Mouse (Mus musculus): ENCODE data around the gene Ctrl. TPM values are rescaled to one million over a fixed set of nuclear protein-coding genes. Genes with fewer than 3 reads are reported as not detected.

Ctrl gene
- total RNA-seq, 2 experiments from 2014 or later: 1.4 to 1.5 TPM

DNA sequence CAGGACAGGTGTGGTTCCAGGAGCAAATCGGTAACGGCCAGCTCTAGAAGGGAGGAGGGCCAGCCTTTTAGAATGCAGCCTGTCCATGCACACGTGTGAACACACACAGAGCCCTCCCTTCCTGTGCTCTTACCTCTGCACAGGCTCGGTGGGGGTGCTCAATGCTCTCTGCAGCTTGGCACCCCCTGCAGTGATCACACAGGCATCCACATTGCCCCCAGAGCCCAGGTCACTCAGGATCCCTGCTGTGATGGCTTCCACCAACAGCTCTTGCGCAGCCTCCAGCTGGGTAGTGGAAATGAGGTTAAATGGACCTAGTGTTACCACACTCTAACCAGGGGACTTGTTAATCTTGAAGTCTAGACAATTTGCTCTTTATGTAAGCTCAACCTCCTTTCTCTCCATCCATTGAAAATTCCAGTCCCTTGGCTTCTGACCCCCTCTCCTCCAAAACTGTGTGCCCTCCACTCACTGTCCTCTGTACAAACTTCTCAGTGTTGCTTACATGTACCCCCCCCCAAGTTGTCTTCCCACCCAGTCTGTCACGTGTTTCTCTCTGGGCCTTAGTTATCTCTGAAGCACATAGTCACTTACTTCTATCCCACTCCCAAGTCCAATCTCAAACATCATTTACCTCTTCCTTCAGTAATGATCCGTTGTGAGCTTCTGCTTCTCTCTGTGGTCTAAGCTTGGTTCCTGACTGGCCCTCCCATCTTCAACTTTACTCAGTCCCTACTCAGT lies 2.4 kb upstream of the Ctrl start:
- TF ChIP-seq CTCF (conservative IDR thresholded peaks at IDR 0.05): no peak
- Histone ChIP-seq H3K27ac (peak overlapping the region; percentile 92), H3K4me3 (peak overlapping the region; percentile 88)
- no peak for DNase-seq (ENCODE audit: low spot score in 2 of 2)

DNA sequence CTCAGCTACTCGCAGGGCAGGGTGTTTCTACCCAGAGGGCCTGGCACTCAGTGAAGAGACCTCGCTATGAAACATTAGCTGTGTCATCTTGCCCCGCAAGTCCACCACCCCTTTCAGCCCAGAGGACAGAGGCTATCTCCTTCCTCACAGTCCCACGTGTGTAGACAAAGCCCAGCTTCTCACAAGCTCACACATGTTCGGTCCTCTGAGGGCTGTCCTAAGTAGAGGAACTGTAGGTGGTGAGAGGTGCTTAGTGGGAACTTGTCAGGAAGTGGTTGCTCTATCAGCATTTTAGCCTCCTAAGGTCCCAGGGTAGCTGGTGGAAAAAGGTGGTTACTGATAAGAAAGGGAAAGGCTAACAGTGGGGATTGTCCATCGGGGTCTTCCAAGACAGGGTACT lies 1.4 kb upstream of the Ctrl start:
- Histone ChIP-seq H3K4me3 (no peak overlapping the region), H3K27ac (no peak overlapping the region)
- no peak for TF ChIP-seq CTCF (conservative IDR thresholded peaks at IDR 0.05)
- DNase-seq (ENCODE audit: low spot score in 2 of 2): no peak

DNA sequence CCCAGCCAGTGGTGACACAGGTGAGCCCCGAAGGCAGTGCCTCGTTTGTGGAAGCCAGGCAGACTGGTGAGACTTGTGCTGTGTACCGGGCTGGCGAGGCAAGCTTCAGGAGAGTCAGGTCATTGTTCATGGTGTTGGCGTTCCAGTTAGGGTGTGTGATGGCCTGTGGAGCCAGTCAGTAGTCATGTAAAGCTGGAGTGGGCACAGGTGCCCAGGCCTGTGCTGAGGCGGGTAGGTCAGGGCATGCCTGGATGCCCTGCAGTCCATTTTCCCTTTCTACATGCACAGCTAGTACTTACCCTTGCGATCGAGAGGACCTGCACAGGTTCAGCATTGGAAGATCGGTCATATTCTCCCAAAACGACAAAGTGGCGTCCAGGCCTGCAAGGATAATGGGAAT lies 1.1 kb downstream of the Ctrl start:
- Histone ChIP-seq H3K4me3 (no peak overlapping the region), H3K27ac (no peak overlapping the region)
- DNase-seq (ENCODE audit: low spot score in 2 of 2): no peak
- no peak for TF ChIP-seq CTCF (conservative IDR thresholded peaks at IDR 0.05)

DNA sequence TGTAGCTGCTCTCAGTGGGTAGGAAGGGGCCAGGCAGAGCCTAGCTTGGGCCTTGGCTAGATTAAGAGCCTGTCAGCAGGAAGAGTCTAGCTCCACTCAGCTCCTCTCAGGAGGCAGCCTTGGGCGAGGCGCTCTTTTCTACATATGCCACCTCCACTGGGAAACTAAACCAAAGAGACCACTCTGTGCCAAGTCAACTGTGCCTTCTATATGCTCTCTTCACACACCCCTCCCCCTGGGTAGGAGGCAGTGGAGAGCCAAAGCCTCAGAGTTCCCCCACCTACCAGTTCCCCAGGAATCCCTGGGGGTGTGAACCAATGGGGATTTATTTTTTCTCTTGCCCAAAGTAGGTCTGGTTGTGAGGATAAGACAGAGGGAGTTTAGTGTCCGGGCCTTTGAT lies 2.4 kb downstream of the Ctrl start:
- no peak for TF ChIP-seq CTCF (conservative IDR thresholded peaks at IDR 0.05)
- no peak for DNase-seq (ENCODE audit: low spot score in 2 of 2)
- no peak overlapping the region for H3K4me3 ChIP-seq
- H3K27ac ChIP-seq: no peak overlapping the region

DNA sequence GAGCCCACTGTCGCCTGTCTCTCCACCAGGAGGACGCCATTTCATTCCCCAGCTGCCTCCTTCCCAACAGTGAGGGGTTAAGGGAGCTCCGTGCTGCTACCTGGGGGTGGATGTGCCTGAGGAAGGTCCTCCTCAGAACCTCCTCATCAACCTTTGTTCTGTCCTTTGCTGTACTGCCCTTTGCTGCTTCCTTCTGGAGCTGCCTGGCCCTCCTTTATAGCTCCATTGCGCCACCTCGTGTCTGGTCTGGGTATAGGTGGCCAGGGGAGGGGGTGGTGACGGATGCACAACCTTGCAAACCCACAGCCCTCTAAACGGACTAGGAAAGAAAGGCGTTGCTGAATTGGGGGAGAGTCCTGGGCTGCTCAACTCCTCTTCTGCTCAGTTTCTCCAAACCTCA lies 3.1 kb downstream of the Ctrl start:
- peak; percentile 97 for TF ChIP-seq CTCF (conservative IDR thresholded peaks at IDR 0.05)
- DNase-seq (ENCODE audit: low spot score in 2 of 2): peak; percentile 78 to 92
- Histone ChIP-seq H3K27ac (peak overlapping the region; percentile 5; the same call in 1 of the 2 replicates), H3K4me3 (no peak overlapping the region)

DNA sequence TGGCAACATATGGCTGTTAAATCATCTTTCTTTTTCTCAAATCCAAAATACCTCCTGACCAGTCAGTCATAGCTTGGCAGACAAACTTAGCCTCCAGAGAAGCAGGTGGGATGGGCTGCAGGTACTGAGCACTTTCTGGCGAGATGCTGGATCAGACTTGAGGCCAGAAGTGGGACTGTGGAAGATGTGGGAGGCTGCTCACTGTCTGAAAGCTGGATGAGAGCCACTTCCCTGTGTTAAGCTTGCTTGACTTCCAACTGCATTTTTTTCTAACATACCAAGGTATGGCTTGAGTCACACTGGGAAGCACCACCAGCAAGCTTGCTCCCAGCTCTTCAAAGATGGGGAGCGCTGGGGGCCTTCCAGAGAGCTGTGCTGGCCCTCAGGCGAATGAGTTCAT lies 8.5 kb downstream of the Ctrl start:
- Histone ChIP-seq H3K4me3 (no peak overlapping the region), H3K27ac (peak overlapping the region; percentile 62)
- no peak for TF ChIP-seq CTCF (conservative IDR thresholded peaks at IDR 0.05)
- DNase-seq (ENCODE audit: low spot score in 2 of 2): peak in 1 of 2 experiments; percentile 13

DNA sequence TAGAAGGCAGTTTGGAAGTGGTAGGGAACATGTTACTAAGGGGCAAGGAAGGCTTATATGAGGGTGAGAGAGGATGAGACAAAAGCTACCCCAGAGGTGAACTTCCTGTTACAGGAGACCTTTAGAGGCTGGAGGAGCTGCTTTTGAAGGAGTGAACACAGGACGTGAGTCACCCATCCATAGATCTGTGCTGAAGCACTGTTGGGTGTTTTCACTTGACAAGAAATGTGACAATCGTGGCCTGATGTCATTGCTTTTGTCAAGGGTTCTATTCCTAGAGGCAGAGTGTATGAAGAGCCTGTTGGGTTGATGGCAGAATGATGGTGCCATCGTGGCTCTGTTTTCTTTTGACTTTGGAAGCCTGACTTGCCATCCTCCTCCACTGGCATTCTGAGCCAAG lies 14.3 kb downstream of the Ctrl start:
- no peak for TF ChIP-seq CTCF (conservative IDR thresholded peaks at IDR 0.05)
- Histone ChIP-seq H3K4me3 (no peak overlapping the region), H3K27ac (no peak overlapping the region)
- no peak for DNase-seq (ENCODE audit: low spot score in 2 of 2)

DNA sequence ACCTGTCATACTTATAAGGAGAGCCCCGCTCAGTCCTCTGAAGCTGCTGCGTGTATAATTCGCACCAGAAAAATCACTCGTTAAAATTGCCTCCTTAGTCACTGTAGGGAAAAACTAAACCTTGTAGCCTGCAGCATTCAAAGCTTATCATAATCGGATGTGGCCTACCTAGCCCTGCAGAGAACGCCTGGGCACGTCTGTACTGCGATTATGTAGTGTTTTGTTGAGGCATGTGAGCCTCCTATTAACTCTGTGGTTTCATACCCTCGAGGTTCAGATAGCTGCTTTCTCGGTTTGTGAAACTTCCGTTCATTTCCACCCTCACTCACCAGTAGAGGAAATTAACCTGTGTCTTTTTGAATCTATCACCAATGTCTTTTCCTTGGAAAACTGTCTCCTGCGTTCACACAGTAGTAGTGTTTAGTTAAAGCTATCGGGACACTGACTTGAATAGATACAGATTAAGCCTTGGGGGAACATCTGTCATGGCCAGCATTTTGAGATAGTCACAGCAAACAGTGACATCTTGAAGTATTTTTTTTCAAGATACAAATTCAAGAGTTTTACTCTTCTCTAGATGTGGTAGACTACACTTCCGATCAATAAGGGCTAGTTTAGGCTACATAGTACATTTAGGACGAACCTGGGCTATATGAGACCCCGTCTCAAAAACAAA lies 32.6 kb downstream of the Ctrl start:
- Histone ChIP-seq H3K4me3 (peak overlapping the region; percentile 90), H3K27ac (peak overlapping the region; percentile 96)
- no peak for TF ChIP-seq CTCF (conservative IDR thresholded peaks at IDR 0.05)
- no peak for DNase-seq (ENCODE audit: low spot score in 2 of 2)

DNA sequence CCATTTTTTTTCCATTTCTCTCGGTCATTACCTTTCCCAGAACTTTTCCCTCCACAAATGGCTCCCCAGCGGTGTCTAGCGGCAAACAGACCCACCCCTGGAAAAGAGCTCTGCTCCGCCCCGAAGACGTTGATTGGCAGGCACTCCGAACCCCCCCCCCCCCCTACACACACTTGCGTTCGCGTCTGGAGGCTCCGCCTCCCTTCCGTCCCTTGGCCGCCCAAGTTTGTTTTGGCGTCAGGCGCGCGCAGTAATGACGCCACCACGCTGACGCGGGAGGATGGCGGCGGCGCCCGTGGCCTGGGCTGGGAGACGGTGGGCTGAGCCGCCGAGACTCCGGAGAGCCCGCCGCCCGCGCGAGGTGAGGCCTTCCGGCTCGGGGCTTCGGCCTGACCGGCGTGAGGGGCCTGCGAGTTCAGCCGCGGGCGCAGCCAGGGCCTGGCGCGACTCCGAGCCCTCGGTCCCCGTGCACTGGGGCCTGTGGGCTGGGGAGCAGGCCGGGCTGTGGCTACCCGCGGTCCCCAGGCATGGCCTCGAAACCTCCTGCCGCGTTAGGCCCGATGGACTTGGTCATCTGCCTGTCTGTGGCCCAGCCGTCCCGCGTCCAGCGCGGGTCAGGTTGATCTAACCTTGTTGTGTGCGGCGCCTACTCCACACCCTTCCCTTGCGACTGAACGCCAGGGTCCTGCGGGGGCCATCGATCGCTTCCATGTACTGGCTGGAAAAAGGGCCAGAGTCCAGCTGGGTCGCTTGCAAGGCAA lies 33.3 kb downstream of the Ctrl start, which contains the start of gene Pskh1:
TSS of gene Pskh1 (plus strand) at position 262 of the 761 bp plus-strand sequence.
- peak within 1 kb of the TSS; percentile 96 for H3K27ac ChIP-seq
- peak within 1 kb of the TSS; percentile 90 for H3K4me3 ChIP-seq
- peak; percentile 92 to 95 for DNase-seq (ENCODE audit: low spot score in 2 of 2)
- TF ChIP-seq CTCF (conservative IDR thresholded peaks at IDR 0.05): peak; percentile 30; the same call in 1 of the 2 replicates

DNA sequence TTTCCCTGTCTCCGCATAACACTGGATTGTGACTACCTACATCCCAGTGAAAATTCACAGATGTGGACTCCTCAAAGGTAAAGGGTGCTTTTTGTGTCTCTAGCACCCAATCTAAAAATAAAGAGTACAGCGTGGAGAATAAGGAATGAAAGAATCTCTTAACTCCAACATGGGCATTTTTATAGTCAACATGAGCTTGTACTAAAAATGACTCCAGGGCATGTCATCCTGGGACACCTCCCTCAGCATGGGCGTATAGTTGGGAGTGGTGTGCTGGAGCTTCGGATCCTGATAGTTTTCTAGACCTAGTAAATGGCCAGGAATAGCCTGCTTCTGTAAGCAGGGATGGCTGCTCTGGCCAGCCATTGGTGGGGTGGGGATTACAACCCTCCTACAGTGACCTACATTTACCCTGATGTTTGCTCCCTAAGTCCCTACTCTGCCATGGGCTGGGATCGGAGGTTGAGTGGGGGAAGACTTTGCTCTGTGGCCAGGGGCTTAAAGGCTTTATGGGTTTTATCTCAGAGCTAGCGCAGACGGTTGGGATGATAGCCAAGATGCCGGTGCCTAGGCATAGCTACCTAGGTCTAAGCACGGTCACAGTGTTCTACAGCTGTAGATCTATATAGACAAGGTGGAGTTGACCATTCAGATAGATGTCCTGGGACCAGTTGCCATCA lies 35.7 kb downstream of the Ctrl start:
- no peak overlapping the region for H3K4me3 ChIP-seq
- no peak overlapping the region for H3K27ac ChIP-seq
- DNase-seq (ENCODE audit: low spot score in 2 of 2): no peak
- TF ChIP-seq CTCF (conservative IDR thresholded peaks at IDR 0.05): no peak

DNA sequence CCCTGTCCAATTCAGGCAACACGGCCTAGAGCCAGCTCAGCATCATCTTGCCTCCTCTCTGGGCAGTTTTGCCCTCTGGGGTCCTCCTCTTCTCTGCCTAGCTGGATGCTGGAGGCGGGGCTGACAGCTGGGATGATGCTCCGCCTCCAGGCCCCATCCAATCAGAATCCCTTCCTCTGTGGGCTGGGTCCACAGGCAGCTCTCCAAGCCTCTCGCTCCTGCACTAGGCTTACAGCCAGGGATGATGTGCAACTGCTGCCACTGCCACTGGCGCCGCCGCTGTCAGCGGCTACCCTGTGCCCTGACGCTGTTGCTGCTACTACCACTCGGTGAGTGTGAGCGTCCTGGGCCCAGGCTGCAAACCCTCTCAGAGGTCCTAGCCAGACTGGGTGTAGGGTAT lies 40.3 kb downstream of the Ctrl start, which contains the start of gene Nrn1l:
TSS of gene Nrn1l (plus strand) at position 229 of the 400 bp plus-strand sequence.
- TF ChIP-seq CTCF (conservative IDR thresholded peaks at IDR 0.05): peak; percentile 19; the same call in 1 of the 2 replicates
- peak; percentile 70 to 81 for DNase-seq (ENCODE audit: low spot score in 2 of 2)
- Histone ChIP-seq H3K4me3 (no peak within 1 kb of the TSS; the same call in 1 of the 2 replicates), H3K27ac (peak within 1 kb of the TSS; percentile 84)

DNA sequence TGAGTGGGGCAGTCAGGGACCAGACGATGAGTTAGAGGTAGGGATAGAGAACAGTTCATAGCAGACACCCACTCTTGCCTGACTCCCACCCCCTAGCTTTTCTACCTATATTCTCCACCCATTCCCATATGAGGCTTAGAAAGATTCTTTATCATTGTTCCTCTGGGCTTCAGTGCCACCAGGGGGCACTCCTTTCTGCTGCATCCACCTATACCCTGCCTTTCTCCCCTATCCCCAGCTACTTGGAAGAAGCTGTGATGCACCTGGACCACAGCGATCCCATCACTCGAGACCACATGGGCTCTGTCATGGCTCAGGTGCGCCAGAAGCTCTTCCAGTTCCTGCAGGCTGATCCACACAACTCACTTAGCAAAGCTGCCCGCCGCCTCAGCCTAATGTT lies 41.2 kb downstream of the Ctrl start:
- H3K4me3 ChIP-seq: no peak overlapping the region
- DNase-seq (ENCODE audit: low spot score in 2 of 2): no peak
- peak; percentile 77 for TF ChIP-seq CTCF (conservative IDR thresholded peaks at IDR 0.05)
- H3K27ac ChIP-seq: peak overlapping the region; percentile 84; the same call in 1 of the 2 replicates

All from layer of hippocampus, adult 2 months (tissue).